Mouse (Mus musculus) NIH3T3 (cell line): ENCODE measurements around the gene Tmem156.

Experiments used
- DNase-seq: peaks from one replicate; pipeline ENCODE4 v3.0.0-alpha.2; 2012; ENCODE audit warnings: low read depth

The Tmem156 gene

DNA sequence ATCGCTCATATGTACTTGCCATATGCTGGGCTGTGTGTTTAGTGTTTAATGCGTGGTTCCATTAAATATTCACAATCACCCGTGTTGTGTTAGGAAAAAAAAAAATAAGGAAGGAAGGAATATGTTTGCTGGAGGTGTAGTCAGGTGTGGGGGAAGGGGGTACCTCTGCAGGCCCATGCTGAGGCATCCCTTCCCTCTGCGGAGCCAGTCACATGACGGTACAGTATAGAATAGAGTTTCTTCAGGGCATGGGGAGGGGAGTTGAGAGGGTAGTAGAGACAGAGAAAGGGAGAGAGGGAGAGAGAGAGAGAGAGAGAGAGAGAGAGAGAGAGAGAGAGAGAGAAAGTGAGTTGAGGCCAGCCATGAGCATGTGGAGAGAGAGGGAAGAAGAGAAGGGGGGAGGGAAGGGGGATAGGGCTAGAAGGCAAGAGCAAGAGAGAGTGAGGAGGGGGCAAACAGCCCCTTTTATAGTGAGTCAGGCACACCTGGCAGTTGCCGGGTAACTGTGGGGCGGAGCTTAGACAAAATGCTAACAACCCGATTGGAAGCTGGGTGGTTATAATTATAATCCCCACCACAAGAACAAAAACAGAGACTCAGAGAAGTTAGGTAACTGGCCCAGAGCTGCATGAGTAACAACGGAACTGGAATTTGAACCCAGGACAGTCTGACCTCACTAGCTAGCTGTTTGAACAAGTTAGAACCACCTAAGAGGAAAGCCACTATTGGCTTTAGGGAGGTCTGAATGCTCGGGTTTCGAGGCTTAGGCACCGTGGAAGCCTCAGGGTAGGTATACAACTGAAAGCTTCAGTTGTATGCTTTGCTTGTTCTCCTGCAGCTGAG is 45.3 kb downstream of the Tmem156 start:
- DNase-seq = no peak

GRCm38 (mm10) chr5:65045642-65046370 is 46.1 kb downstream of the Tmem156 start:
- peak; percentile 22 for DNase-seq

GRCm38 (mm10) chr5:65043407-65043895 is 48.5 kb downstream of the Tmem156 start:
- no peak for DNase-seq

- peak; percentile 44 for DNase-seq
These were observed 51.5 kb downstream of the Tmem156 start for GRCm38 (mm10) chr5:65040463-65040862.

- DNase-seq = no peak
These were observed 52.9 kb downstream of the Tmem156 start for GRCm38 (mm10) chr5:65038811-65039571.

GRCm38 (mm10) chr5:65038305-65038704 is 53.6 kb downstream of the Tmem156 start:
- DNase-seq = no peak

- no peak for DNase-seq
These were observed 55.3 kb downstream of the Tmem156 start for GRCm38 (mm10) chr5:65036597-65036996.

GRCm38 (mm10) chr5:65028019-65028418 is 63.9 kb downstream of the Tmem156 start:
- DNase-seq = no peak

GRCm38 (mm10) chr5:65026776-65027175 is 65.2 kb downstream of the Tmem156 start:
- DNase-seq = no peak

DNA sequence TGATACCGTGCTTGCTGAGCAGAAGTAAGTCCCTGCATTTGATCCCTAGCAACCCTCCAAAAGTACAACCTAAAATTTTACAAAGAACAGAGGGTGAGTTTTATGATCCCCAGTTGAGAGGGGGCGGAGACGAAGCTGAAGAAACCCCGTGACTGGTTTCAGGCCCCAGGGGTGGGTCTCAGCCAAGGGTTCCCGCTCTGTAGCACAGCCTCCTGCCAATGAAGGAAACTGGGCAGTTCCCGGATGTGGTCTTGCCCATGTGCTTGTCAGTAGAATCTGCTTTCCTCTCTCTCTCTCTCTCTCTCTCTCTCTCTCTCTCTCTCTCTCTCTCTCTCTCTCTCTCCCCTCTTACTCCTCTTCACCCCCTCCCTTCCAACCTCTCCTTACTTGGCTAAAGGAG is 66.0 kb downstream of the Tmem156 start:
- no peak for DNase-seq

DNA sequence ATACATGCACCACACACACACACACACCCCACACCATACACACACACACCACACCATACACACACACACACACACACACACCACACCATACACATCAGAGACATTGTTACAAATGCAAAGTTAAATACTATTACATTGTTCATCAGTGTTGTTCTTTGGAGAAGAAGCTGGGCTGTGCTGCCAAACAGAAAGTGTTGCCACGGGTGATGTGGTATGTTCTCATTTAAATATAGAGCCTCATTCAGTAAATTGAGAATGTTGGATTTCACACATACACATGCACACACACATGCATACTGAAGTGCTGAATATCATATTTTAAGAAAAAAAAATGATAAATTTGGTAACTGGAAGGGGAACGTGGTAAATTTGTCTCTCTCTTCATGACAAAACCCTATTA is 67.3 kb downstream of the Tmem156 start:
- DNase-seq = no peak

GRCm38 (mm10) chr5:65022006-65022405 is 69.9 kb downstream of the Tmem156 start:
- DNase-seq = no peak

- no peak for DNase-seq
These were observed 72.1 kb downstream of the Tmem156 start for GRCm38 (mm10) chr5:65019823-65020222.

GRCm38 (mm10) chr5:65019109-65019508 is 72.8 kb downstream of the Tmem156 start:
- DNase-seq = no peak

DNA sequence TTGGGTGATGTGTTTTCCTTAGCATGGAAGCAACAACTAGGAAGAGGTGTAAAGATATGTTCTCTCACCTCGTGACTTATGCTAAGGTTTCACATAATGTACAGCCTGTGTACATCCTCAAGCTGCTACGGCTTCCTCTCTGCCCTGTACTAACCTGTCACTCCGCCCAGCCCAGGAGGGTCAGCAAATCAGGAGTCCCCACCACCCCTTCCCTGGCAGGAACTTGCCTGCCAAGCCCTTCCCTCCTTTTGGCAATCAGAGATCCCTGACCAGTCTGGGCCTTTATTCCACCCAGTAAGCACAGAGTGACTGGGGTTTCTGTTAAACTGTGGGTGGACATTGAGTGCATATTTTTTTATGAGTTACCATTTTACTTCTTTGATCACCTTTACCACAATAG is 76.4 kb downstream of the Tmem156 start:
- no peak for DNase-seq

GRCm38 (mm10) chr5:65011901-65012573 is 79.9 kb downstream of the Tmem156 start:
- DNase-seq = no peak

DNA sequence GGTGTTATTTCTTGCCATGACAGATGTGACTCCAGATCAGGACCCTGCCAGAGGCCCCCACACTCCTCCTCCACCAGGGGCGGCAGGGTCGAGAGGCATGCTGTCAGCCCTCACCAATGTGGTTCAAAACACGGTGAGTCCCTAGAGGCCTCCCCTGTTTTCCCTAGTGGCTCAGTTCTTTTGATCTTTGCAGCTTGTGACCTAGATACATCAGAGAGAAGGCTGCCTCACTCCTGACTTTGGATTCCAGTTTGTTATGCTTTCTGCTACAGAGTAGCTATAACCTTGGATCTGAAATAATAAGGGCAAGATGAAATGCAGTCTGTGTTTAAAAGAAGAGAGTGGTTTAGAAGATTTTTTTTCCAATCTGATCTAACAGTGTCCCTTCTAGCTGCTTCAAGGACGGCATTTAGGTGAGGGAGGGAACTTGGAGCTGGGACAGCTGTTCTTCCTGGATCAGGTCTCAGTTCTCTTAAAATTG is 85.9 kb downstream of the Tmem156 start:
- no peak for DNase-seq

GRCm38 (mm10) chr5:65005251-65005650 is 86.7 kb downstream of the Tmem156 start:
- DNase-seq = no peak
